Mouse (Mus musculus): ENCODE results near the gene Dynlt1b. TPM values are rescaled to one million over a fixed set of nuclear protein-coding genes. Genes with fewer than 3 reads are reported as not detected.
"Not testable (repeated sequence)": the region's sequence is repeated elsewhere in the genome, so short reads cannot be mapped to it uniquely, and the experiment has no call there.

Dynlt1b gene
- polyA plus RNA-seq, 1 experiment from 2014 or later = 632 TPM

GRCm38 (mm10) chr17:6470031-6470430 is 40.1 kb downstream of the Dynlt1b start:
- H3K4me1 ChIP-seq (replicated peaks; ENCODE audit: insufficient read depth, low read length); ATAC-seq (replicated peaks; ENCODE audit: low FRiP score, low read depth); H3K27me3 ChIP-seq (ENCODE audit: insufficient read depth, low read length); H3K9me3 ChIP-seq (replicated peaks; ENCODE audit: low read length); H3K36me3 ChIP-seq (ENCODE audit: insufficient read depth, low read length); H3K9ac ChIP-seq (ENCODE audit: low read depth, low read length); H3K27ac ChIP-seq; DNase-seq (ENCODE audit: low spot score); H3K4me3 ChIP-seq (replicated peaks; ENCODE audit: low read depth, low read length); H3K4me2 ChIP-seq (ENCODE audit: low read length): not testable (repeated sequence)
- WGBS = 94% methylated on average over 1 of the region's 3 CpGs

- not testable (repeated sequence) for H3K27me3 ChIP-seq (ENCODE audit: insufficient read depth, low read length); H3K27ac ChIP-seq; H3K9me3 ChIP-seq (replicated peaks; ENCODE audit: low read length); H3K4me1 ChIP-seq (replicated peaks; ENCODE audit: insufficient read depth, low read length); H3K4me3 ChIP-seq (replicated peaks; ENCODE audit: low read depth, low read length); H3K9ac ChIP-seq (ENCODE audit: low read depth, low read length); H3K4me2 ChIP-seq (ENCODE audit: low read length); ATAC-seq (replicated peaks; ENCODE audit: low FRiP score, low read depth); DNase-seq (ENCODE audit: low spot score); H3K36me3 ChIP-seq (ENCODE audit: insufficient read depth, low read length)
- WGBS = 99% methylated on average over 5 of the region's 7 CpGs
Measured at GRCm38 (mm10) chr17:6470671-6471070, 40.8 kb downstream of the Dynlt1b start.

GRCm38 (mm10) chr17:6475270-6475669 is 45.4 kb downstream of the Dynlt1b start:
- not testable (repeated sequence) for H3K27me3 ChIP-seq (ENCODE audit: insufficient read depth, low read length); H3K4me3 ChIP-seq (replicated peaks; ENCODE audit: low read depth, low read length); H3K4me1 ChIP-seq (replicated peaks; ENCODE audit: insufficient read depth, low read length); DNase-seq (ENCODE audit: low spot score); H3K4me2 ChIP-seq (ENCODE audit: low read length); H3K27ac ChIP-seq; H3K9me3 ChIP-seq (replicated peaks; ENCODE audit: low read length); H3K9ac ChIP-seq (ENCODE audit: low read depth, low read length); H3K36me3 ChIP-seq (ENCODE audit: insufficient read depth, low read length); ATAC-seq (replicated peaks; ENCODE audit: low FRiP score, low read depth)
- 87% methylated on average over 6 of the region's 6 CpGs for WGBS

- H3K9ac ChIP-seq (ENCODE audit: low read depth, low read length); H3K27ac ChIP-seq; DNase-seq (ENCODE audit: low spot score): not testable (repeated sequence)
Measured at GRCm38 (mm10) chr17:6475913-6476312, 46.0 kb downstream of the Dynlt1b start.

GRCm38 (mm10) chr17:6476495-6476947 is 46.6 kb downstream of the Dynlt1b start:
- Histone ChIP-seq H3K4me2 (ENCODE audit: low read length) (peak overlapping the region; percentile 85), H3K4me3 (replicated peaks; ENCODE audit: low read depth, low read length) (peak overlapping the region; percentile 73), H3K27ac (peak overlapping the region; percentile 75), H3K9ac (ENCODE audit: low read depth, low read length) (peak overlapping the region; percentile 80)
- not testable (repeated sequence) for H3K9me3 ChIP-seq (replicated peaks; ENCODE audit: low read length); H3K4me1 ChIP-seq (replicated peaks; ENCODE audit: insufficient read depth, low read length); H3K36me3 ChIP-seq (ENCODE audit: insufficient read depth, low read length); H3K27me3 ChIP-seq (ENCODE audit: insufficient read depth, low read length)
- ATAC-seq (replicated peaks; ENCODE audit: low FRiP score, low read depth) = peak; percentile 70
- under 1% methylated on average over 45 of the region's 45 CpGs for WGBS
- peak; percentile 69 for DNase-seq (ENCODE audit: low spot score)

More at GRCm38 (mm10) chr17:6475913-6476312, 46.0 kb downstream of the Dynlt1b start:
- not testable (repeated sequence) for H3K4me1 ChIP-seq (replicated peaks; ENCODE audit: insufficient read depth, low read length); H3K27me3 ChIP-seq (ENCODE audit: insufficient read depth, low read length); H3K36me3 ChIP-seq (ENCODE audit: insufficient read depth, low read length); ATAC-seq (replicated peaks; ENCODE audit: low FRiP score, low read depth); H3K9me3 ChIP-seq (replicated peaks; ENCODE audit: low read length)
- Histone ChIP-seq H3K4me2 (ENCODE audit: low read length) (peak overlapping the region; percentile 85; the same call in 1 of the 2 replicates), H3K4me3 (replicated peaks; ENCODE audit: low read depth, low read length) (peak overlapping the region; percentile 73)
- 37% methylated on average over 5 of the region's 7 CpGs for WGBS

- H3K4me2 ChIP-seq (ENCODE audit: low read length) = peak overlapping the region; percentile 85
- H3K27me3 ChIP-seq (ENCODE audit: insufficient read depth, low read length); H3K4me1 ChIP-seq (replicated peaks; ENCODE audit: insufficient read depth, low read length); H3K9me3 ChIP-seq (replicated peaks; ENCODE audit: low read length); H3K36me3 ChIP-seq (ENCODE audit: insufficient read depth, low read length): not testable (repeated sequence)
- H3K27ac ChIP-seq = peak overlapping the region; percentile 75
- DNase-seq (ENCODE audit: low spot score) (peak; percentile 62), ATAC-seq (replicated peaks; ENCODE audit: low FRiP score, low read depth) (peak; percentile 82)
- peak overlapping the region; percentile 73 for H3K4me3 ChIP-seq (replicated peaks; ENCODE audit: low read depth, low read length)
- H3K9ac ChIP-seq (ENCODE audit: low read depth, low read length) = peak overlapping the region; percentile 80
- 1% methylated on average over 32 of the region's 42 CpGs for WGBS
Measured at GRCm38 (mm10) chr17:6477026-6477425, 47.1 kb downstream of the Dynlt1b start.

- not testable (repeated sequence) for H3K4me3 ChIP-seq (replicated peaks; ENCODE audit: low read depth, low read length); DNase-seq (ENCODE audit: low spot score)
Measured at GRCm38 (mm10) chr17:6480855-6481589, 51.1 kb downstream of the Dynlt1b start.

GRCm38 (mm10) chr17:6481590-6481963 is 51.7 kb downstream of the Dynlt1b start:
- WGBS = 80% methylated on average over 12 of the region's 12 CpGs
- not testable (repeated sequence) for H3K27me3 ChIP-seq (ENCODE audit: insufficient read depth, low read length)

More at GRCm38 (mm10) chr17:6480855-6481589, 51.1 kb downstream of the Dynlt1b start:
- H3K4me1 ChIP-seq (replicated peaks; ENCODE audit: insufficient read depth, low read length); H3K36me3 ChIP-seq (ENCODE audit: insufficient read depth, low read length); ATAC-seq (replicated peaks; ENCODE audit: low FRiP score, low read depth); H3K27me3 ChIP-seq (ENCODE audit: insufficient read depth, low read length); H3K4me2 ChIP-seq (ENCODE audit: low read length); H3K9ac ChIP-seq (ENCODE audit: low read depth, low read length); H3K27ac ChIP-seq; H3K9me3 ChIP-seq (replicated peaks; ENCODE audit: low read length): not testable (repeated sequence)
- 52% methylated on average over 4 of the region's 7 CpGs for WGBS

GRCm38 (mm10) chr17:6482248-6482647 is 52.3 kb downstream of the Dynlt1b start:
- H3K27ac ChIP-seq; ATAC-seq (replicated peaks; ENCODE audit: low FRiP score, low read depth); H3K4me1 ChIP-seq (replicated peaks; ENCODE audit: insufficient read depth, low read length); H3K27me3 ChIP-seq (ENCODE audit: insufficient read depth, low read length); DNase-seq (ENCODE audit: low spot score); H3K36me3 ChIP-seq (ENCODE audit: insufficient read depth, low read length); H3K9ac ChIP-seq (ENCODE audit: low read depth, low read length); H3K9me3 ChIP-seq (replicated peaks; ENCODE audit: low read length); H3K4me2 ChIP-seq (ENCODE audit: low read length); H3K4me3 ChIP-seq (replicated peaks; ENCODE audit: low read depth, low read length): not testable (repeated sequence)
- WGBS = 79% methylated on average over 6 of the region's 8 CpGs

More at GRCm38 (mm10) chr17:6481590-6481963, 51.7 kb downstream of the Dynlt1b start:
- not testable (repeated sequence) for H3K36me3 ChIP-seq (ENCODE audit: insufficient read depth, low read length); H3K9me3 ChIP-seq (replicated peaks; ENCODE audit: low read length); H3K4me2 ChIP-seq (ENCODE audit: low read length); DNase-seq (ENCODE audit: low spot score); H3K4me3 ChIP-seq (replicated peaks; ENCODE audit: low read depth, low read length); H3K27ac ChIP-seq; H3K4me1 ChIP-seq (replicated peaks; ENCODE audit: insufficient read depth, low read length); ATAC-seq (replicated peaks; ENCODE audit: low FRiP score, low read depth); H3K9ac ChIP-seq (ENCODE audit: low read depth, low read length)

All from kidney, postnatal 0 days (tissue).